Mouse (Mus musculus): ENCODE data around the gene Dusp16.

Dusp16 gene

GRCm38 (mm10) chr6:134792141-134793045 lies at the start of gene Dusp16:
Dusp16 (minus strand) TSS chr6:134792625.
- Histone ChIP-seq H3K36me3 (ENCODE audit: insufficient read depth, low read length) (0 out of 2 replicates have a peak, but pooled peaks cover 5% of the 10 kb centered on the region), H3K9me3 (ENCODE audit: low read length) (no peaks in the 10 kb centered on the region), H3K4me3 (replicated peaks; ENCODE audit: low read length) (peak within 1 kb of the TSS; percentile 87), H3K4me1 (replicated peaks; ENCODE audit: low read depth, low read length) (peaks cover 28% of the 10 kb centered on the region), H3K27me3 (ENCODE audit: insufficient read depth, low read length) (peaks cover 9% of the 10 kb centered on the region)
- TF ChIP-seq NANOG (IDR thresholded peaks at IDR 0.05; ENCODE audit: borderline replicate concordance, low read length) (no peak), POU5F1 (IDR thresholded peaks at IDR 0.05; ENCODE audit: borderline replicate concordance, low read length) (no peak), CTCF (conservative IDR thresholded peaks at IDR 0.05; ENCODE audit: low read length) (no peak)

GRCm38 (mm10) chr6:134840346-134840745 lies 47.9 kb upstream of the Dusp16 start:
- TF ChIP-seq CTCF (conservative IDR thresholded peaks at IDR 0.05; ENCODE audit: low read length) = no peak
- no peak for TF ChIP-seq POU5F1 (IDR thresholded peaks at IDR 0.05; ENCODE audit: borderline replicate concordance, low read length)
- no peak for TF ChIP-seq NANOG (IDR thresholded peaks at IDR 0.05; ENCODE audit: borderline replicate concordance, low read length)
- H3K4me1 ChIP-seq (replicated peaks; ENCODE audit: low read depth, low read length) = no peaks in the 10 kb centered on the region
- no peak overlapping the region for H3K4me3 ChIP-seq (replicated peaks; ENCODE audit: low read length)
- H3K36me3 ChIP-seq (ENCODE audit: insufficient read depth, low read length) = no peaks in the 10 kb centered on the region
- no peaks in the 10 kb centered on the region for H3K27me3 ChIP-seq (ENCODE audit: insufficient read depth, low read length)
- H3K9me3 ChIP-seq (ENCODE audit: low read length) = no peaks in the 10 kb centered on the region

GRCm38 (mm10) chr6:134838111-134838510 lies 45.7 kb upstream of the Dusp16 start:
- TF ChIP-seq POU5F1 (IDR thresholded peaks at IDR 0.05; ENCODE audit: borderline replicate concordance, low read length) = no peak
- TF ChIP-seq NANOG (IDR thresholded peaks at IDR 0.05; ENCODE audit: borderline replicate concordance, low read length) = no peak
- no peak for TF ChIP-seq CTCF (conservative IDR thresholded peaks at IDR 0.05; ENCODE audit: low read length)
- H3K4me1 ChIP-seq (replicated peaks; ENCODE audit: low read depth, low read length) = no peaks in the 10 kb centered on the region
- H3K36me3 ChIP-seq (ENCODE audit: insufficient read depth, low read length) = no peaks in the 10 kb centered on the region
- H3K9me3 ChIP-seq (ENCODE audit: low read length) = no peaks in the 10 kb centered on the region
- no peak overlapping the region for H3K4me3 ChIP-seq (replicated peaks; ENCODE audit: low read length)
- no peaks in the 10 kb centered on the region for H3K27me3 ChIP-seq (ENCODE audit: insufficient read depth, low read length)

GRCm38 (mm10) chr6:134834585-134835251 lies 42.3 kb upstream of the Dusp16 start:
- Histone ChIP-seq H3K27me3 (ENCODE audit: insufficient read depth, low read length) (no peaks in the 10 kb centered on the region), H3K4me1 (replicated peaks; ENCODE audit: low read depth, low read length) (peaks cover 9% of the 10 kb centered on the region; the same call in 1 of the 2 replicates), H3K4me3 (replicated peaks; ENCODE audit: low read length) (no peak overlapping the region), H3K36me3 (ENCODE audit: insufficient read depth, low read length) (no peaks in the 10 kb centered on the region), H3K9me3 (ENCODE audit: low read length) (no peaks in the 10 kb centered on the region)
- TF ChIP-seq CTCF (conservative IDR thresholded peaks at IDR 0.05; ENCODE audit: low read length) = no peak
- no peak for TF ChIP-seq NANOG (IDR thresholded peaks at IDR 0.05; ENCODE audit: borderline replicate concordance, low read length)
- no peak for TF ChIP-seq POU5F1 (IDR thresholded peaks at IDR 0.05; ENCODE audit: borderline replicate concordance, low read length)

- no peaks in the 10 kb centered on the region for H3K27me3 ChIP-seq (ENCODE audit: insufficient read depth, low read length)
- H3K4me3 ChIP-seq (replicated peaks; ENCODE audit: low read length) = peak overlapping the region; percentile 89
- H3K9me3 ChIP-seq (ENCODE audit: low read length) = no peaks in the 10 kb centered on the region
- H3K36me3 ChIP-seq (ENCODE audit: insufficient read depth, low read length) = no peaks in the 10 kb centered on the region
- H3K4me1 ChIP-seq (replicated peaks; ENCODE audit: low read depth, low read length) = peaks cover 37% of the 10 kb centered on the region
- no peak for TF ChIP-seq NANOG (IDR thresholded peaks at IDR 0.05; ENCODE audit: borderline replicate concordance, low read length)
- TF ChIP-seq CTCF (conservative IDR thresholded peaks at IDR 0.05; ENCODE audit: low read length) = no peak
- TF ChIP-seq POU5F1 (IDR thresholded peaks at IDR 0.05; ENCODE audit: borderline replicate concordance, low read length) = no peak
These were observed 38.4 kb upstream of the Dusp16 start for GRCm38 (mm10) chr6:134830776-134831175.

GRCm38 (mm10) chr6:134829786-134830700 lies 37.6 kb upstream of the Dusp16 start, which contains the start of gene Crebl2:
Crebl2 (plus strand) TSS chr6:134830154.
- Histone ChIP-seq H3K36me3 (ENCODE audit: insufficient read depth, low read length) (no peaks in the 10 kb centered on the region), H3K27me3 (ENCODE audit: insufficient read depth, low read length) (no peaks in the 10 kb centered on the region), H3K4me3 (replicated peaks; ENCODE audit: low read length) (peak within 1 kb of the TSS; percentile 89), H3K9me3 (ENCODE audit: low read length) (no peaks in the 10 kb centered on the region), H3K4me1 (replicated peaks; ENCODE audit: low read depth, low read length) (peaks cover 43% of the 10 kb centered on the region)
- TF ChIP-seq POU5F1 (IDR thresholded peaks at IDR 0.05; ENCODE audit: borderline replicate concordance, low read length) (no peak), CTCF (conservative IDR thresholded peaks at IDR 0.05; ENCODE audit: low read length) (no peak), NANOG (IDR thresholded peaks at IDR 0.05; ENCODE audit: borderline replicate concordance, low read length) (no peak)

GRCm38 (mm10) chr6:134822844-134823243 lies 30.4 kb upstream of the Dusp16 start:
- H3K4me3 ChIP-seq (replicated peaks; ENCODE audit: low read length) = no peak overlapping the region
- peaks cover 45% of the 10 kb centered on the region for H3K4me1 ChIP-seq (replicated peaks; ENCODE audit: low read depth, low read length)
- TF ChIP-seq POU5F1 (IDR thresholded peaks at IDR 0.05; ENCODE audit: borderline replicate concordance, low read length) (no peak), NANOG (IDR thresholded peaks at IDR 0.05; ENCODE audit: borderline replicate concordance, low read length) (no peak), CTCF (conservative IDR thresholded peaks at IDR 0.05; ENCODE audit: low read length) (peak; percentile 95)
- no peaks in the 10 kb centered on the region for H3K9me3 ChIP-seq (ENCODE audit: low read length)
- H3K27me3 ChIP-seq (ENCODE audit: insufficient read depth, low read length) = no peaks in the 10 kb centered on the region
- no peaks in the 10 kb centered on the region for H3K36me3 ChIP-seq (ENCODE audit: insufficient read depth, low read length)
